Mouse (Mus musculus) left cerebral cortex, adult 2 months (tissue): ENCODE data around the gene Sik1. TPM values are rescaled to one million over a fixed set of nuclear protein-coding genes. Genes with fewer than 3 reads are reported as not detected.

ENCODE experiments used
- DNase-seq, 2 experiments: peaks; one replicate each; pipeline ENCODE4 v3.0.0; 2021 to 2022; ENCODE audit warnings: low spot score in 2 of 2, mixed read lengths in 1 of 2; ENCODE audit errors: extremely low spot score in 1 of 2
- H3K27ac ChIP-seq: fragments of 200-600 bp; 2 replicates; pipeline ENCODE4 v1.8.1; 2022
- H3K4me3 ChIP-seq: fragments of 200-600 bp; 2 replicates; pipeline ENCODE4 v1.8.1; 2022
- CTCF ChIP-seq: fragments of 200-600 bp; IDR thresholded peaks from 2 replicates; pipeline ENCODE4 v1.8.1; 2022; ENCODE audit warnings: antibody characterized with exemption, mild to moderate bottlenecking, moderate library complexity
- intact Hi-C: fragments of 180-260 bp; cut with DNase I; formaldehyde crosslinking; loops from one replicate; pipeline ENCODE4 v1.15.1; 2025
- long read RNA-seq, 2 experiments: library from polyadenylated mRNA; stranded (forward); transcript quantifications; one replicate each; pipeline ENCODE4 v2.0.0; 2021; ENCODE audit warnings: borderline mapping rate in 2 of 2
- total RNA-seq, 2 experiments: library from RNA; stranded (reverse); gene quantifications; 2 replicates each; pipeline ENCODE4 v1.2.3; 2021

The Sik1 gene
- total RNA-seq: 10 to 100 TPM; 24.5 to 39.5 TPM
- long read RNA-seq, experiment 1, partial matches to known transcripts: 2 of 3 reads
- long read RNA-seq, experiment 1, other reads (novel, unspliced or antisense): 1 of 3 reads
- long read RNA-seq, experiment 2, full-length matches to known transcripts: 3 of 5 reads
- long read RNA-seq, experiment 2, partial matches to known transcripts: 2 of 5 reads
- long read RNA-seq, experiment 2, other reads (novel, unspliced or antisense): 0 of 5 reads

DNA sequence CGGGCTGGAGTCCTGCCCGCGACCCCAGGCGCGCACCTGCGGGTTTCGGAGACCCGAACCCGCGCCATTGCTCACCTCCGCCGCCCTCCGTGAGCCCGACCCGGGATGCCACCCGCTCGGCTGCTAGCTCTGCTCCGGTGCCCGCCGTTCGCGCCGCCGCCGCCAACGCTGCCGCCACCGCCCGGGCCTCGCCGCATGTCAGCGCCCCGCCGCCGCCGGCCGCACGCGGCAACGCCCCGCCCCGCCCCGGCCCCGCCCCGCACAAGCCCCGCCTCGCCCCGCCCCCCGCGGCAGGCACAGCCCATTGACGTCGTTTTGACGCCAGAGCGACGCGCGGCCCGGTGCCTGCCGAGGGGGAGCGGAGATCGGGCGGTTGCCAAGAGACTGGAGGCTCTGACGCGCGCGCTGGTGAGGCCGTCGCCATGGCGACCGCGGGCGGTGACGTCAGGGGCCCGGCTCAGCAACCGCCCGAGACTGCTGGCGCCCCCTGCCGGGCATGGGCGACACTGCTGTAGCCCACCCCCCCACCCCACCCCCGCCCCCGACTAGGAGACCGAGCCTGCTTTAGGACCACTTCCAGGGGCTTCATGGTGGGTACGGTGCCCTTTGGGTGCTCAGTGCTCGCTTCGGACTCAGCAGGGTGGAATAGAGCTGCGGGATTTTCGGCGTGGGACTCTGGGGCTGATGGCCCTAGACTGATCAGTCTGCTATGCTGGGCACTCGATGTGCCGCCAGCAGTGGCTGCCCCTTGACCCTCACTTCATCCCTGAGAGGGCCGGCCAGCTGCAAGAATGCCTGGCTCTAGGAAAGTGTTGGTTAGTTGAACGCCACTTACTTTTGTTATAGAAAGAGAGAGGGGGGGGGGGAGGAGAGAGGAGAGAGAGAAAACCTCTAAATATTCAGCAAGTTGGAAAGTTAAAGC is at the start of gene Sik1:
Sik1 (minus strand) TSS at position 208 of the 922 bp plus-strand sequence.
- TF ChIP-seq CTCF: peak; percentile 90
- Histone ChIP-seq H3K27ac (peak within 1 kb of the TSS; percentile 93), H3K4me3 (peak within 1 kb of the TSS; percentile 95)
- intact Hi-C loops: loop anchor here (1.0 to 2.0 kb wide), 4 partner anchors 21 to 169 kb away; no protein-coding TSS in a partner anchor
- DNase-seq: peak; percentile 97 to 99

- TF ChIP-seq CTCF: no peak
- Histone ChIP-seq H3K4me3 (no peak overlapping the region), H3K27ac (peak overlapping the region; percentile 80)
- DNase-seq: no peak
- intact Hi-C loops: loop anchor here (1.0 kb wide), 1 partner anchor 49 kb away; no protein-coding TSS in a partner anchor
Measured at GRCm38 (mm10) chr17:31905201-31905790, 49.7 kb upstream of the Sik1 start.

DNA sequence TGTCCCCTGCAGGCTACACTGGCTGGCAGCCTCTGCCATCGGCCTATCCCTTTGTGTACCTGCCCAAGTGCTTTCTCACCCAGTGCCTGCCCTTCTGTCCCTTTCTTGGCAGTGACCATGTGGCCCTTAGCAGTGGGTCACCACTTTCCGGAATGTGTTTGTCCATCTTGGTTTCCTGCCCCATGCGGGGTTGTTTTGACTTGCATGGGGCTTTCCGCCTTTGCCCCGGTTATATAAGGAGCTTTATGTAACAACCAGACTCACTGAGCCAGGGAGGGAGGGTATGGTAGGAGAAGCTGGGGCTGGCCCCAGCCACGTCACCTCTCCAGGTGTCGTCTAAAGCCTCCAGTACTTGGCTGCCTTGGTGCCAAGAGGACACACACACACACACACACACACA is 48.4 kb upstream of the Sik1 start:
- Histone ChIP-seq H3K4me3 (no peak overlapping the region), H3K27ac (no peak overlapping the region)
- TF ChIP-seq CTCF: no peak
- DNase-seq: no peak
- intact Hi-C loops: no loop called here

GRCm38 (mm10) chr17:31902630-31903198 is 47.1 kb upstream of the Sik1 start:
- Histone ChIP-seq H3K27ac (no peak overlapping the region), H3K4me3 (no peak overlapping the region)
- DNase-seq: no peak
- no peak for TF ChIP-seq CTCF
- intact Hi-C loops: no loop called here

DNA sequence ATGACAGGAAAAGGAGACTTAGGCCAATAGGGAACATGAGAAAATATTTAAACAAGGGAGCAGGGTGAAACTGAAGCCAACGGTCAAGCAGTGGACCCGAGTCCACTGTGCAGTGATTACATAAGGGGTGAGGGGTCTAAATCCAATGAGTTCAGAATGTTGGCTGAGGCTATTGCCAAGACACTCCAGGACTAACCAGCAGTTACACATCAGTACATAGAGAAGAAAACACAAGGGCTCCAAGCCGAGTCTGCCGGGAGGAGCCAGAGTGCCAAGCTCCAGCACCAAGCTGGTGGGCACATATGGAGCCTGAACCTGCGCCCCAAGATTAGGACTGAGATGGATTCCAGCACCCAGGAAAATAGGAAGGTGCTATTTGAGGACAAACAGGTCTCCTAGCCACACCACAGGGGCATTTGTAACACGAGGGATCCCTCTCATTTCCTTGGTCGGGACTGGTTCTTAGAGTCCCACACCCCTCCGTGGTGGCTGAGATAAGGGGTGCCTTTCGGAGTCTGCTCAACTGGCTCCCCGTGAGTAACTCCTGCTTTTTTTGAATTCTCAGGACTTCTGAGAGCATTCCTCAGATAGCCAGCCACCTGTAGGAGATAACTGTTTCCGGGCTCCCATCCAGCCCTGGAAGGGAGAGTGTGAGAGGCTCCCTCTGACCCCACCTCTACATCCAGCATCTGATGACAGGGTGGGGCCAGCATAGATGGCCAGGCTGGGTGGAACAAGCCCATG is 46.0 kb upstream of the Sik1 start:
- H3K4me3 ChIP-seq: no peak overlapping the region
- DNase-seq: no peak
- intact Hi-C loops: no loop called here
- no peak overlapping the region for H3K27ac ChIP-seq
- no peak for TF ChIP-seq CTCF

DNA sequence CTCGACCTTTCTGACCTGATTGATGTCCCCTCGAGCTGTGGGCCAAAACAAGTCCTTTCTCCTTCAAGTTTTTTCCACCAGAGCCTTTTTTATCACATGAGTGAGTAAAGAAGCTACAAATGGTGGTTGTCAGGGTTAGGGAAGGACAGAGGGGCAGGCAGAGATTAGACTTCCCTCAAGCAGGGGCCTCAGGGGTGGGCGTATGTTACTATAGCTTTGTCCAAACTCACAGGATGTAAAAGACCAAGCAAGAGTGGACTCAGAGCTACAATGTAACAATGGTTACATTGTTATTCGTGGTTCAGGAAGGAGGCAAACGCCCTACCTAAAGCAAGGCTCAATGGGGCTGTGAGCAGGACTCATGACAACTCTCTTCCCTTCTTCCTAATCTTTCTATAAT is 43.3 kb upstream of the Sik1 start:
- DNase-seq: no peak
- Histone ChIP-seq H3K27ac (no peak overlapping the region), H3K4me3 (no peak overlapping the region)
- no peak for TF ChIP-seq CTCF
- intact Hi-C loops: no loop called here

- TF ChIP-seq CTCF: no peak
- intact Hi-C loops: no loop called here
- Histone ChIP-seq H3K4me3 (no peak overlapping the region), H3K27ac (no peak overlapping the region)
- no peak for DNase-seq
Measured at GRCm38 (mm10) chr17:31897186-31897793, 41.7 kb upstream of the Sik1 start.

DNA sequence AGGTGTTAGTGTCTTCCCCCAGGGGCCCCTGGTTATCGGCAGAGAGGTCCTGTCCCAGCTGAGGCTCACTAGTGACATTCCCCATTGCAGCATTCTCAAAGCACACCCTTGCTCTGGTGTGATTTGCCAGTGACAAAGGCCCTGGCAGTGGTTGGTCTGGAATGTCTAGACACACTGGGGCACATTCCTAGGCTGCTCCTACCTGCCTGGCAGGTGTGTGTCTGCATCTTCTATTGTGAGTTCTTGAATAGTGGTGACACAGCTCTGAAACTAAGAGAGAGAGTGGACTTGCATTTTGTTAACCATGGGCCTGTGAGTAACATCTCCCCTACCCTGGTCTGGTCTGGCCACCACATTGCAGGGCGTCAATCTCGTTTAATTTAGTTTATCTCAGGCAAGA is 41.1 kb upstream of the Sik1 start:
- no peak for DNase-seq
- TF ChIP-seq CTCF: no peak
- H3K4me3 ChIP-seq: no peak overlapping the region
- H3K27ac ChIP-seq: no peak overlapping the region
- intact Hi-C loops: no loop called here

GRCm38 (mm10) chr17:31896311-31896710 is 40.7 kb upstream of the Sik1 start:
- Histone ChIP-seq H3K4me3 (no peak overlapping the region), H3K27ac (no peak overlapping the region)
- intact Hi-C loops: no loop called here
- TF ChIP-seq CTCF: no peak
- DNase-seq: no peak

GRCm38 (mm10) chr17:31893371-31894060 is 37.9 kb upstream of the Sik1 start:
- intact Hi-C loops: loop anchor here (1.0 kb wide), 1 partner anchor 130 kb away; no protein-coding TSS in a partner anchor
- Histone ChIP-seq H3K27ac (no peak overlapping the region), H3K4me3 (no peak overlapping the region)
- no peak for DNase-seq
- no peak for TF ChIP-seq CTCF
